Mouse (Mus musculus): Measurements from ENCODE around the gene Hnrnpc. TPM values are rescaled to one million over a fixed set of nuclear protein-coding genes. Genes with fewer than 3 reads are reported as not detected.
A peak's percentile ranks its signal among the peaks of the same experiment; 100 is the strongest.

Hnrnpc gene
- 898 and 916 TPM in 2 replicates for polyA plus RNA-seq (2016; fragmentation: Nextera tagmentation; extraction: Ambion mirVana)

DNA sequence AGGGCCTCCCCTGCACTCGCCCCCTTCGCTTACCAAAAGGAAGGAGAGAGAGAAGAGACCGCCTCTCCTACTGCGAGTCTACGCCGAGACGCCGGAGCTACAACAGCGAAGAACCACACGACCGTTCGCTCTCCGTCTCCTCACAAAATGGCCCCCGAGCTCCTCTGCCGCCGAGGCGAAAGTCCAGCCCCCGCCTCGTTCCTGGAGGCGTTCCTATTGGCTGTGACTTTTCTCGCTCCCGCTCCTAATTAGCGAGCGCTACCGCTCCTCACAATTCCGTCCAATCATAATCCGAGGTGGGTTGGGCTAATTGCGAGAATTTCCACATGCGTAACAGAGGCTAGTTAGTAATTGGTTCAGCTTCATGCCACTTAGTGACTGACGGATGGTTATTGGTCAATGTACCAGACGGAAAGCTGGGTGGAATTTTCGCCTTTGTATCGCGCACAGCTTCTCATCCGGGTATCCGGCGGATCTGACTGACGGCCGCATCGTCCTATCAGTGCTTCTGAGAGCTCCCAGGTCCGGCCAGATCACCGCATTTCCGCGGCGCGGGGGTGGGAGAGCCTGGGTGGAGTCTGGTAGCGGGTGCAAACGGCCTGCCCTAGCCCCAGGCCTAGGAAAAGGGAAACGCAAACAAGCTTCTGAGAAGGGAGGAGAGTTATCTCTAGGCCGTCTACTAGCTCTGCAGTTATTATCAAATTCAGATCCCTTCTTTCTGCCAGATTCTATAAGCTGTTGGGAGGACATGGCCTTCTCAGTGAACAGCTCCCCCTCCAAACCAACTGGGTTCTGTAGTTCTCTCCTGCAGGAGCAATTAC, at the start of gene Hnrnpc:
TSS of gene Hnrnpc (minus strand) at position 173 of the 821 bp plus-strand sequence.
- peaks cover 29% of the 10 kb centered on the region for H3K36me3 ChIP-seq
- no peaks in the 10 kb centered on the region for H3K9me3 ChIP-seq (replicated peaks)
- H3K27ac ChIP-seq = peak within 1 kb of the TSS; percentile 96
- H3K4me1 ChIP-seq = peaks cover 28% of the 10 kb centered on the region
- WGBS = under 1% methylated on average over 49 of the region's 50 CpGs
- peak within 1 kb of the TSS; percentile 76 for H3K4me3 ChIP-seq
- no peaks in the 10 kb centered on the region for H3K27me3 ChIP-seq (ENCODE audit: low read depth, poor library complexity, severe bottlenecking)
- peak; percentile 100 for DNase-seq (ENCODE audit: low spot score)

DNA sequence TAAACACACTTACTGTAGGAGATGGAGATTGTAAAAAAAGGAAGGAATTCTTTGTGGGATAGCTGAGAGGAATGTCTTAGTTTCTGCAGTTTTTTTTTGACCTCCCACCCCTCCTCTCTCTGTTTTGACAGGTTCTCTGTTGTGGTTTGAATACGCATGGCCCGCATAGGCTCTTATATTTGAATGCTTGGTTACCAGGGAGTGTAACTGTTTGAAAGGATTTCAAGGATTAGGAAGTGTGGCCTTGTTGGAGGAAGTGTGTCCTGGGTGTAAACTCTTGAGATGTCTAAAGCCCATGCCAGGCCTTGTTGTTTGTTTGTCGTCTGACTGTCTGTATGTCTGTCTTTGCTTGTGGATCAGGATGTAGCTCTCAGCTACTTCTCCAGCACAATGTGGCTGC, 48.8 kb upstream of the Hnrnpc start:
- no peak overlapping the region for H3K4me3 ChIP-seq
- H3K27ac ChIP-seq = no peak overlapping the region
- H3K36me3 ChIP-seq = peaks cover 3% of the 10 kb centered on the region; the same call in 1 of the 2 replicates
- DNase-seq (ENCODE audit: low spot score) = no peak
- H3K9me3 ChIP-seq (replicated peaks) = no peaks in the 10 kb centered on the region
- H3K27me3 ChIP-seq (ENCODE audit: low read depth, poor library complexity, severe bottlenecking) = no peaks in the 10 kb centered on the region
- WGBS = 75% methylated on average over 3 of the region's 3 CpGs
- H3K4me1 ChIP-seq = no peaks in the 10 kb centered on the region

DNA sequence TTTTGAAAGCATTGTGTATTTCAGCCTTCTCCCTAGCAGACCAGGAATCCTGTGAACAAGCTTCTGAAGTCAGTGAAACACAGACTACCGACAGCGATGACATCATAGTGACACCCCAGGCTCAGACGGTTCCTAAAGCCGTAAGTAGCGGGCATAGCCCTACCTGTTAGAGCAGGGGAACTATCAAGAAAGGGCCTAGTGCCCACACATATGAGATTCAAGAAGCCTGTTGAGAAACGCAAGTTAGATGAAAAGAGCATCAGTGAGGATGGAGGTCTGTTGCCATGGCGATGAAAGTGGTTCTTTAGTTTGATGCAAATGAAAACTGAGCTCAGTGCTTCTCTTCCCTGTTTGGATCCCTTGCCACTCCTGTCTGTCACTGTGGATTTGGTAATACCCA, 48.4 kb upstream of the Hnrnpc start:
- WGBS = 45% methylated on average over 7 of the region's 7 CpGs
- no peak overlapping the region for H3K4me3 ChIP-seq
- no peaks in the 10 kb centered on the region for H3K4me1 ChIP-seq
- H3K27me3 ChIP-seq (ENCODE audit: low read depth, poor library complexity, severe bottlenecking) = no peaks in the 10 kb centered on the region
- H3K27ac ChIP-seq = no peak overlapping the region
- no peaks in the 10 kb centered on the region for H3K36me3 ChIP-seq
- H3K9me3 ChIP-seq (replicated peaks) = no peaks in the 10 kb centered on the region
- DNase-seq (ENCODE audit: low spot score) = no peak

DNA sequence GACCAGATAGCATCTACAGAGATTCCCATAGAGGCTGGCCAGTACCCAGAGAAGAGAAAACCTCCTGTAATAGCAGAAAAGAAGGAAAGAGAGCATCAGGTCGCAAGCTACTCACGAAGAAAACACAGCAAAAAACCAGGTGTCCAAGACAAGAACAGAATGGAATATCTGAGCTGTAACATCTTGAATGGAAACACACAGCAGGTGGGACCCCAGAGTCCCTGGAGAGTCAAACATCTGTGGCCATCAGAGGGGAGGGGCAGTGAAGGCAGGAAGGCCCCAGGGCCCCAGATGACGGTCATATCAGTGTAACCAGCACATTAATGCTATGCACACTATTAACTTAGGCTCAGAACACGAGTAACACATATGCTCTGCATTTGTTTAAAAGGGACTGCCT, 46.1 kb upstream of the Hnrnpc start:
- DNase-seq (ENCODE audit: low spot score) = no peak
- no peaks in the 10 kb centered on the region for H3K27me3 ChIP-seq (ENCODE audit: low read depth, poor library complexity, severe bottlenecking)
- no peak overlapping the region for H3K27ac ChIP-seq
- H3K4me1 ChIP-seq = no peaks in the 10 kb centered on the region
- no peaks in the 10 kb centered on the region for H3K9me3 ChIP-seq (replicated peaks)
- 75% methylated on average over 4 of the region's 4 CpGs for WGBS
- no peaks in the 10 kb centered on the region for H3K36me3 ChIP-seq
- H3K4me3 ChIP-seq = no peak overlapping the region

DNA sequence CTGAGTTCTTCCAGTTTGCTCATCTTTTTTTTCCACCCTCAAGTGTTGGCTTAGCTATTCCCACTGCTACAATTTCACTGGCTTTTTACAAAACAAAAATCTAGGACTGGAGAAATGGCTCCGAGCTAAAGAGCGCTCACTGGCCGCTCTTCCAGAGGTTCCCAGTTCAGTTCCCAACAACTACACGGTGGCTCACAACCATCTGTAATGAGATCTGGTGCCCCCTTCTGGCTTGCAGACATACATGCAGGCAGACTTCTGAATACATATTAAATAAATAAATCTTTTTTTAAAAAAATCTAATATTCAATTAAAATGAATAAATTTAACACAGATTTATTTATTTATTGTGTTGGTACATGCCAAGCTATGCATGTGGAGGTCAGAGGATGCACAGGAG, 42.7 kb upstream of the Hnrnpc start:
- Histone ChIP-seq H3K36me3 (no peaks in the 10 kb centered on the region), H3K27me3 (ENCODE audit: low read depth, poor library complexity, severe bottlenecking) (no peaks in the 10 kb centered on the region), H3K4me3 (no peak overlapping the region), H3K4me1 (peaks cover 3% of the 10 kb centered on the region), H3K27ac (no peak overlapping the region), H3K9me3 (replicated peaks) (no peaks in the 10 kb centered on the region)
- no peak for DNase-seq (ENCODE audit: low spot score)
- WGBS = 64% methylated on average over 4 of the region's 4 CpGs

DNA sequence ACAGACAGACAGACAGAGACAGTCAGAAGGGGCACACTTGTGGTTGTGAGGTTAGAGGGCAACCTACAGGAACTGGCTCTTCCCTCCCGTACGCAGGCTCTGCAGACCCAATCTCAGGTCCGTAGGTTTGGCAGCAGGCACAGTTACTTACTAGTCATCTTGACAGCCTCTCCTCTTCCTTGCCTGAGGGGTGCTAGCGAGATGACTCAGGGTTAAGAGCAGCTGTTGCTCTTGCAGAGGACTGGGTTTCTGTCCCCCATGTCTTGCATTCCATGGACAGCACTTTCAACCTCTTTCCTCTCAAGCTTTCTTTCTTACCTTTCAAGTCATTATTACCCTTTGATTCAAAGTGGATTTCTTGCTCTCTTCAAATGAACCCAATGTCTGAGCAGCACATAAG, 40.3 kb upstream of the Hnrnpc start:
- no peak overlapping the region for H3K4me3 ChIP-seq
- DNase-seq (ENCODE audit: low spot score) = no peak
- H3K27me3 ChIP-seq (ENCODE audit: low read depth, poor library complexity, severe bottlenecking) = no peaks in the 10 kb centered on the region
- no peak overlapping the region for H3K27ac ChIP-seq
- no peaks in the 10 kb centered on the region for H3K36me3 ChIP-seq
- H3K9me3 ChIP-seq (replicated peaks) = no peaks in the 10 kb centered on the region
- WGBS = 80% methylated on average over 4 of the region's 4 CpGs
- H3K4me1 ChIP-seq = peaks cover 17% of the 10 kb centered on the region

DNA sequence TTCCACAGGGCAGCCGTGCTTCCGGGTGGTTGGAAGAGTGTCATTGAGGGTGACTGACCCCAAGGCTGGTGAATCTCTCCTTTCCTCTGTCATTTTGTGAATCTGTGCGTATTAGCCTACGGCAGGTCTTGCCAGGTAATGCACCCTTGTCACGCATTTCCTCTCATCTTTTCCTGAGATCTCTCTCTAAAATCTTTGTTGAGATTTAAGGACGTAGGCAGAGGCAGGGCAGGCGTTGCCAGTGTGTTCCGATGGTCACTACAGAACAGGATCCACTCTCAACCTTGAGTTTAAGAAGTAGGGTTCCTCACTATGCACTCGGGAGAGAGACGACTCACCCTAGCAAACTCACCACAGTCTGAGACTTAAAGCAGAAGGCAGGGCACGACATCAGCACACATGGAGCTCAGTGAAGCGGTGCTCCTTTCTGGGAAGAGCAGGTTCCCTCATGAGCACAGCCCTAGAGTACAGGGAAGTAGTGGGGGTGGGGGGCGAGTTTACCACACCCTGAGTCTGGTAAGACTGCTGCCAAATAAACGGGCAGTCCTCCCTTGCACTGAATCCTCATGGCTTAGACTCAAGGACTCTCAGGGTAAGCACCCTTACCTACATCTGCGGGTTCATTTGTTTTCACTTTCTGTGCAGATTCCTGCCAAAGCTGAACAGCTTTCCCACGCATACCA, 37.8 kb upstream of the Hnrnpc start:
- H3K27ac ChIP-seq = no peak overlapping the region
- no peaks in the 10 kb centered on the region for H3K36me3 ChIP-seq
- H3K27me3 ChIP-seq (ENCODE audit: low read depth, poor library complexity, severe bottlenecking) = no peaks in the 10 kb centered on the region
- no peak for DNase-seq (ENCODE audit: low spot score)
- 81% methylated on average over 16 of the region's 16 CpGs for WGBS
- H3K9me3 ChIP-seq (replicated peaks) = no peaks in the 10 kb centered on the region
- peaks cover 17% of the 10 kb centered on the region for H3K4me1 ChIP-seq
- peak overlapping the region; percentile 14; the same call in 1 of the 2 replicates for H3K4me3 ChIP-seq

DNA sequence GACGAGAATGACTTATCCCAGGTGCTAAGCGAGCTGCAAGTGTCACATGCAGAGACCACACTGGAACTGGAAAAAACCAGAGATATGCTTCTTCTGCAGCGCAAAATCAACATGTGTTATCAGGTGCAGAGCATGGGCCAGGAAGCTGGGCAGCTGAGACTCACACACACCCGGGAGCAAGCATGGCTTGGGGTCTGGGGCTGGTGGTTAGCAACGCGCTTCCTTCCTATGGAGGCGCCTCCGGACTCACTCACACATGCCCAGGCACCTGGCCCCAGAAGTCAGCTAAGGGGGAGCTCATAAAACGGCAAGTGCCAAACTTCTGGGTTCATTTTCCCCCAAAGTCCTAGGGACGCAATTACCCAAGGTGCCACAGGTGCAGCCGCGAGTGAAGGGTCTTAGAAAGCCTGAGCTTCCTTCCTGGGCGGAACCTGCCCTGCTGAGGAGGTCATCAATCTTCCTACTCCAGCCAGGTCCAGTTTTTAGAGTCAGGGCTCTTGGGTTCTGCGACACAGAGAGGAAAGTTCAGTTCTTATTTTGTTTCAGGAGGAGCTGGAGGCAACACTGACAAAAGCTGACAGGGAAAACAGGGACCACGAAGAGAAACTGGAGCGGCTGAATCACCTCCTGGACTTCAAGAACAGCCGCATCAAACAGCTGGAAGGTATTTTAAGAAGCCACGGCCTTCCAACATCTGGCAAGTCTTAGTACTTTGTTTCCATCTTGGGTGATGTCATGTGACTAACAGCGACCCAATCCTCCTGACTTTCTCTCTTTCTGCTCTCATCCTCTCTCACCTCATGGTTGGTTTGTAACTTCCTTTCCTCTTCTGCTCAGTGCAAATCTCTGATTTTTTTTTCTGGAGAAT, 37.0 kb upstream of the Hnrnpc start:
- Histone ChIP-seq H3K27ac (0 out of 2 replicates have a peak overlapping the region, but pooled peaks have one; percentile 4), H3K4me1 (peaks cover 17% of the 10 kb centered on the region), H3K36me3 (no peaks in the 10 kb centered on the region), H3K9me3 (replicated peaks) (no peaks in the 10 kb centered on the region), H3K4me3 (peak overlapping the region; percentile 14; the same call in 1 of the 2 replicates), H3K27me3 (ENCODE audit: low read depth, poor library complexity, severe bottlenecking) (no peaks in the 10 kb centered on the region)
- 47% methylated on average over 19 of the region's 19 CpGs for WGBS
- DNase-seq (ENCODE audit: low spot score) = peak; percentile 37

DNA sequence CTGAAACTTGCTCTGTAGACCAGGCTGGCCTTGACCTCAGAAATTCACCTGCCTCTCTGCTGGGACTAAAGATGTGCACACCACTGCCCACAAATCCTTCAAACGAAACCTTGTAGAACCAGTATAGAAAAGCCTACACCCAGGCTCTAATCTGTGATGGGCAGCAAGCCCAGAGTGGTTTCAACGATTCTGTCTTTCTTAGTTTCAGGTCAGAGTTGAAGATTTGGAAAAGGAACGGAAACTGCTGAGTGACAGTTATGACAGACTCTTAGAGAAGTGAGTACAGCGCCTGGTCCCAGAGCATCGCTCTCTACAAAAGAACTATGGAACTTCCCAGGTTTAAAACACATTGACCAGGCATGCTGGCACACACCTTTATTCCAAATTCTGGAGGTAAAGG, 29.8 kb upstream of the Hnrnpc start:
- Histone ChIP-seq H3K36me3 (no peaks in the 10 kb centered on the region), H3K27ac (no peak overlapping the region), H3K4me1 (no peaks in the 10 kb centered on the region), H3K9me3 (replicated peaks) (no peaks in the 10 kb centered on the region), H3K27me3 (ENCODE audit: low read depth, poor library complexity, severe bottlenecking) (no peaks in the 10 kb centered on the region), H3K4me3 (no peak overlapping the region)
- no peak for DNase-seq (ENCODE audit: low spot score)
- 85% methylated on average over 5 of the region's 5 CpGs for WGBS

DNA sequence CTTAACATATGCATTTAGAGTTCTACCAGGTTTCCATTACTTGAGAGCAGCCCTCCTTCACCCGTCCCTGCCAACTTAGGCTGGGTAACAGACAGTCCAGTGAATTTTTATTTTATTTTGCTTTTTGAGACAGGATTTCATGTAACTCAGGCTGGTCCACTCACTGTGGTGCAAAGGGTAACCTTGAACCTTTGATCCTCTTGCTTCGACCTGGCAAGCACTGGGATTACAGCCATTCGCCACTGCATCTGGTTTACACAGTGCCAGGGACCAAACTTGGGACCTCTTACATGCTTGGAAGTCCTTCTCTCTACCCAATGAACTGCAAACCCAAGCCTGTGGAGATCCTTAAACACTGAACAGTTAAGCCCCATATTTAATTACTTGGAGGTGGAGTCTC, 20.8 kb upstream of the Hnrnpc start:
- Histone ChIP-seq H3K9me3 (replicated peaks) (no peaks in the 10 kb centered on the region), H3K36me3 (no peaks in the 10 kb centered on the region), H3K4me1 (peaks cover 4% of the 10 kb centered on the region), H3K4me3 (no peak overlapping the region), H3K27ac (no peak overlapping the region), H3K27me3 (ENCODE audit: low read depth, poor library complexity, severe bottlenecking) (peaks cover 23% of the 10 kb centered on the region)
- no peak for DNase-seq (ENCODE audit: low spot score)
- WGBS = 90% methylated on average over 3 of the region's 3 CpGs

DNA sequence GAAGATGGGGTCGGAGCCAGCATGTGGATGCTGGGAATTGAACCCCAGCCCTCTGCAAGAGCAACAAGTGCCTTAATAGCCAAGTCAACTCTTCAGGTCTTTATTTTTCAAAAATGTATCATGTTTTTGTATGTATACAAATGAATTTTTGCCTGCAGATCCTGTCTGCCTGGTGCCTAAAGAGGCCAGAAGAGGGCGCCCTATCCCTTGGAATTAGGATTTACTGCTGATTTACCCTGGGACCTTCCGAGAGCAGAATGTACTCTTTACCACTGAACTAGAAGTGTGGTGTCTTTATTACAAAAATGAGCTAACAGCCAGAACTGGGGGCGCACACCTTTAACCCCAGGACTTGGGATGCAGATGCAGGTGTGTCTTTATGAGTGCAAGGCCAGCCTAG, 20.1 kb upstream of the Hnrnpc start:
- Histone ChIP-seq H3K36me3 (no peaks in the 10 kb centered on the region), H3K27ac (no peak overlapping the region), H3K4me3 (no peak overlapping the region), H3K27me3 (ENCODE audit: low read depth, poor library complexity, severe bottlenecking) (peaks cover 23% of the 10 kb centered on the region), H3K4me1 (peaks cover 11% of the 10 kb centered on the region), H3K9me3 (replicated peaks) (no peaks in the 10 kb centered on the region)
- WGBS = 20% methylated on average over 4 of the region's 4 CpGs
- DNase-seq (ENCODE audit: low spot score) = peak; percentile 76

DNA sequence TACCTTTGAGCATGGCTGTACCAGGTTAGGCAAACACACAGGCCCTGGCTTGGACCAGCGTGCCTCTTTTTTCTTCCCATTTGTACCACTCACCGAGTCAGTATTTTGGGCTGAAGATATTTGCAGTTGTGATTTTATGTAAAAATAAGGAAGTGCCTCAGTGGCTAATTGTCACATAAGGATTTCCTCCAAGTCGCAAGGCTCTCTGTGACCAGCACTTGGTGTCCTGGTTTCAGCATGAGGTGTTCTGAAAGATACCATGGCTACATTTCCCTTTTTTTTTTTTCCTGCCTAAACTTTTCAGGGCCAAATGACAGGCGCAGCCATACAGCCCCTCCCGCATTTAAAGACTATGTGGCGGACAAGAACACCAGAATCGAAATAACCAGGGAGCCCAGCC, 16.3 kb upstream of the Hnrnpc start:
- 0 out of 2 replicates have a peak overlapping the region, but pooled peaks have one; percentile 91 for H3K27ac ChIP-seq

More for the DNA sequence above, 16.3 kb upstream of the Hnrnpc start:
- Histone ChIP-seq H3K4me3 (no peak overlapping the region), H3K36me3 (no peaks in the 10 kb centered on the region), H3K4me1 (peaks cover 16% of the 10 kb centered on the region), H3K9me3 (replicated peaks) (no peaks in the 10 kb centered on the region), H3K27me3 (ENCODE audit: low read depth, poor library complexity, severe bottlenecking) (peaks cover 23% of the 10 kb centered on the region)
- DNase-seq (ENCODE audit: low spot score) = no peak
- WGBS = 63% methylated on average over 7 of the region's 7 CpGs
